19 mouse cellular contexts compared by ENCODE assay signal in the genomic region with DNA sequence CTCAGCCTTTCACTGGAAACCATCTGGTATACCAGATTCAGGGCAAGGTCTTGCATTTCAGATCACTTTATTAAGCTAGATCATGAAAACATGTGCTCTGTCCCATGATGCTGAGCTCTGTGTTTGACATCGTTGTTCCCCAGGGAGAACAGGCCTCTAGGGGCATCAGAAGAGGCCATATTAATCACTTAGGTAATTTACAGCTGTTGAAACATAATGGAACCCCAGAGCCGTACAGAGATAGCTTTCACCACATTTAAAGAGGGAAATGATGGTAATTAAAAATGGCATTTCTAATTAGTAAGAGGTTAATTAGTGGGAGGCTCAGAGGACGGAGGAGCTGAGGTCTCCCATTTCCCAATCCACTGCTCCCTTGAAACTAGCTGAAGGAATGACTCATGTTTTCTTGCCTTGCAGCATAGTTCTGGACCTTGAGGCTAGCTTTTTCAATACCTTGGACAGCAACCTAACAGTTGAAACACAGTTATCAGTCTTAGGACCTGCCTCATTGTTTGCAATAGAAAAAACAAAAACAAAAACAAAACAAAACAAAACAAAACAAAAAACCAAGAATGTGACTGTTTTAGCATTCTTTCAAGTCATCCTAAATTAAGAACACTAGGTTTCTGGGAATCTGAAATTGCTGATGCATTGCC.
DNase-seq lines count a peak whose midpoint lies in the region; ATAC-seq lines count a peak whose summit lies in the region.
"Had no signal": no experiment of that assay in that cellular context is flagged by ENCODE, and none has a peak within 500 bp of the region (broad histone marks: within the 10 kb centered on the region; RNA-seq: fewer than 3 reads in every experiment).

No protein-coding gene starts in this region.

- 47% methylated on average over 3 of the region's 3 CpGs for WGBS in forebrain, embryonic 11.5 days
- 10% methylated on average over 3 of the region's 3 CpGs for WGBS in forebrain, embryonic 16.5 days
- 60% methylated on average over 3 of the region's 3 CpGs for WGBS in midbrain, embryonic 14.5 days
- 51% methylated on average over 3 of the region's 3 CpGs for WGBS in midbrain, embryonic 15.5 days
- WGBS in embryonic facial prominence, embryonic 14.5 days, result 39% methylated on average over 3 of the region's 3 CpGs
- 64% methylated on average over 3 of the region's 3 CpGs for WGBS in heart, embryonic 12.5 days

- no peaks in the 10 kb centered on the region for H3K4me1 ChIP-seq in forebrain, embryonic 11.5 days (replicated peaks; ENCODE audit: control insufficient read depth, insufficient read depth, low read length)
- H3K4me1 ChIP-seq in forebrain, embryonic 16.5 days (replicated peaks; ENCODE audit: control insufficient read depth, insufficient read depth, low read length), result no peaks in the 10 kb centered on the region
- H3K4me1 ChIP-seq in midbrain, embryonic 14.5 days (ENCODE audit: control insufficient read depth, insufficient read depth, low read length), result no peaks in the 10 kb centered on the region
- H3K4me1 ChIP-seq in midbrain, embryonic 15.5 days, result no peaks in the 10 kb centered on the region
- H3K4me1 ChIP-seq in embryonic facial prominence, embryonic 14.5 days (ENCODE audit: control insufficient read depth, insufficient read depth, low read length), result no peaks in the 10 kb centered on the region
- H3K4me1 ChIP-seq in heart, embryonic 12.5 days (replicated peaks), result no peaks in the 10 kb centered on the region
- H3K4me1 ChIP-seq: hindbrain, embryonic 15.5 days; liver, embryonic 12.5 days; midbrain, embryonic 12.5 days; neural tube, embryonic 13.5 days had no signal

- H3K27me3 ChIP-seq in forebrain, embryonic 11.5 days (ENCODE audit: control insufficient read depth, insufficient read depth, low read length), result no peaks in the 10 kb centered on the region
- H3K27me3 ChIP-seq in forebrain, embryonic 16.5 days (replicated peaks; ENCODE audit: control insufficient read depth, insufficient read depth, low read length), result no peaks in the 10 kb centered on the region
- no peaks in the 10 kb centered on the region for H3K27me3 ChIP-seq in midbrain, embryonic 14.5 days (ENCODE audit: control insufficient read depth, insufficient read depth, low read length)
- H3K27me3 ChIP-seq in midbrain, embryonic 15.5 days (replicated peaks), result no peaks in the 10 kb centered on the region
- no peaks in the 10 kb centered on the region for H3K27me3 ChIP-seq in embryonic facial prominence, embryonic 14.5 days (replicated peaks; ENCODE audit: control insufficient read depth, insufficient read depth, low read length)
- H3K27me3 ChIP-seq in heart, embryonic 12.5 days (replicated peaks), result no peaks in the 10 kb centered on the region
- H3K27me3 ChIP-seq: hindbrain, embryonic 15.5 days; liver, embryonic 12.5 days; midbrain, embryonic 12.5 days; neural tube, embryonic 13.5 days had no signal

- H3K4me3 ChIP-seq in forebrain, embryonic 11.5 days (ENCODE audit: low read depth, low read length), result no peak overlapping the region
- H3K4me3 ChIP-seq in forebrain, embryonic 16.5 days (replicated peaks; ENCODE audit: low read length), result no peak overlapping the region
- no peak overlapping the region for H3K4me3 ChIP-seq in midbrain, embryonic 14.5 days (replicated peaks; ENCODE audit: low read depth, low read length)
- H3K4me3 ChIP-seq in midbrain, embryonic 15.5 days, result no peak overlapping the region
- no peak overlapping the region for H3K4me3 ChIP-seq in embryonic facial prominence, embryonic 14.5 days (ENCODE audit: low read depth, low read length)
- no peak overlapping the region for H3K4me3 ChIP-seq in heart, embryonic 12.5 days
- H3K4me3 ChIP-seq: hindbrain, embryonic 15.5 days; liver, embryonic 12.5 days; midbrain, embryonic 12.5 days; neural tube, embryonic 13.5 days had no signal

- no peaks in the 10 kb centered on the region for H3K36me3 ChIP-seq in forebrain, embryonic 11.5 days (ENCODE audit: control insufficient read depth, insufficient read depth, low read length)
- no peaks in the 10 kb centered on the region for H3K36me3 ChIP-seq in forebrain, embryonic 16.5 days (ENCODE audit: control insufficient read depth, insufficient read depth)
- no peaks in the 10 kb centered on the region for H3K36me3 ChIP-seq in midbrain, embryonic 14.5 days (ENCODE audit: control insufficient read depth, insufficient read depth, low read length)
- no peaks in the 10 kb centered on the region for H3K36me3 ChIP-seq in midbrain, embryonic 15.5 days (replicated peaks)
- no peaks in the 10 kb centered on the region for H3K36me3 ChIP-seq in embryonic facial prominence, embryonic 14.5 days (ENCODE audit: control insufficient read depth, insufficient read depth, low read length)
- H3K36me3 ChIP-seq in heart, embryonic 12.5 days, result no peaks in the 10 kb centered on the region
- H3K36me3 ChIP-seq: G1E; hindbrain, embryonic 15.5 days; liver, embryonic 12.5 days; midbrain, embryonic 12.5 days; neural tube, embryonic 13.5 days had no signal

- H3K9me3 ChIP-seq in forebrain, embryonic 11.5 days (ENCODE audit: control insufficient read depth, low read length), result no peaks in the 10 kb centered on the region
- H3K9me3 ChIP-seq in forebrain, embryonic 16.5 days (ENCODE audit: control insufficient read depth, low read length), result no peaks in the 10 kb centered on the region
- no peaks in the 10 kb centered on the region for H3K9me3 ChIP-seq in midbrain, embryonic 14.5 days (ENCODE audit: control insufficient read depth, low read length)
- H3K9me3 ChIP-seq in midbrain, embryonic 15.5 days, result no peaks in the 10 kb centered on the region
- H3K9me3 ChIP-seq in embryonic facial prominence, embryonic 14.5 days (ENCODE audit: control insufficient read depth, low read length), result no peaks in the 10 kb centered on the region
- no peaks in the 10 kb centered on the region for H3K9me3 ChIP-seq in heart, embryonic 12.5 days (replicated peaks)
- H3K9me3 ChIP-seq: G1E; hindbrain, embryonic 15.5 days; liver, embryonic 12.5 days; midbrain, embryonic 12.5 days; neural tube, embryonic 13.5 days had no signal

- no peak for DNase-seq in forebrain, embryonic 11.5 days (ENCODE audit: low spot score)
- DNase-seq in midbrain, embryonic 14.5 days, result peak; percentile 45
- peak; percentile 46 for DNase-seq in embryonic facial prominence, embryonic 14.5 days (ENCODE audit: low spot score)
- DNase-seq in frontal cortex, postnatal 25 days (ENCODE audit: low spot score in 2 of 2), result no peak
- no peak for DNase-seq in kidney, adult 8-10 months
- DNase-seq: B cell, adult 2 months; cerebellum, adult 2 months; kidney, adult 9 months; right cerebral cortex, adult 18-20 months; thymus, postnatal 36 days had no signal

- H3K4me2 ChIP-seq in forebrain, embryonic 11.5 days (ENCODE audit: low read depth, low read length, severe bottlenecking), result no peak overlapping the region
- no peak overlapping the region for H3K4me2 ChIP-seq in forebrain, embryonic 16.5 days (ENCODE audit: low read length)
- H3K4me2 ChIP-seq in midbrain, embryonic 14.5 days (ENCODE audit: low read length), result no peak overlapping the region
- no peak overlapping the region for H3K4me2 ChIP-seq in midbrain, embryonic 15.5 days
- H3K4me2 ChIP-seq in embryonic facial prominence, embryonic 14.5 days (ENCODE audit: low read depth, low read length), result no peak overlapping the region
- no peak overlapping the region for H3K4me2 ChIP-seq in heart, embryonic 12.5 days
- H3K4me2 ChIP-seq: hindbrain, embryonic 15.5 days; liver, embryonic 12.5 days; midbrain, embryonic 12.5 days; neural tube, embryonic 13.5 days had no signal

- H3K27ac ChIP-seq in forebrain, embryonic 11.5 days (ENCODE audit: low read depth, low read length), result no peak overlapping the region
- no peak overlapping the region for H3K27ac ChIP-seq in forebrain, embryonic 16.5 days (ENCODE audit: low read length)
- no peak overlapping the region for H3K27ac ChIP-seq in midbrain, embryonic 14.5 days (replicated peaks; ENCODE audit: low read depth, low read length)
- H3K27ac ChIP-seq in midbrain, embryonic 15.5 days, result no peak overlapping the region
- H3K27ac ChIP-seq in embryonic facial prominence, embryonic 14.5 days (replicated peaks; ENCODE audit: low read depth, low read length), result no peak overlapping the region
- H3K27ac ChIP-seq in heart, embryonic 12.5 days (ENCODE audit: poor library complexity, severe bottlenecking), result no peak overlapping the region
- H3K27ac ChIP-seq: hindbrain, embryonic 15.5 days; liver, embryonic 12.5 days; midbrain, embryonic 12.5 days; neural tube, embryonic 13.5 days; stomach, postnatal 0 days had no signal

- H3K9ac ChIP-seq in forebrain, embryonic 11.5 days (ENCODE audit: low read length), result no peak overlapping the region
- no peak overlapping the region for H3K9ac ChIP-seq in forebrain, embryonic 16.5 days (replicated peaks; ENCODE audit: low read depth, low read length)
- no peak overlapping the region for H3K9ac ChIP-seq in midbrain, embryonic 14.5 days (replicated peaks; ENCODE audit: low read length)
- H3K9ac ChIP-seq in midbrain, embryonic 15.5 days, result no peak overlapping the region
- H3K9ac ChIP-seq in embryonic facial prominence, embryonic 14.5 days (ENCODE audit: low read depth, low read length), result no peak overlapping the region
- H3K9ac ChIP-seq in heart, embryonic 12.5 days, result no peak overlapping the region
- H3K9ac ChIP-seq: hindbrain, embryonic 15.5 days; liver, embryonic 12.5 days; midbrain, embryonic 12.5 days; neural tube, embryonic 13.5 days had no signal

- peak; percentile 80 for ATAC-seq in forebrain, embryonic 11.5 days (replicated peaks; ENCODE audit: low FRiP score)
- ATAC-seq in forebrain, embryonic 16.5 days, result no peak
- no peak for ATAC-seq in midbrain, embryonic 14.5 days (ENCODE audit: low FRiP score, low TSS enrichment)
- ATAC-seq in midbrain, embryonic 15.5 days (replicated peaks), result no peak
- ATAC-seq in embryonic facial prominence, embryonic 14.5 days (ENCODE audit: low read depth), result peak; percentile 92
- no peak for ATAC-seq in heart, embryonic 12.5 days (ENCODE audit: insufficient number of reproducible peaks, low FRiP score)
- ATAC-seq: liver, embryonic 12.5 days had no signal

Comparison
In these comparisons a context has a peak if more than half of its experiments do, and no peak if none do; other contexts are left out.
1. ATAC-seq: peak in forebrain, embryonic 11.5 days (single experiment) and embryonic facial prominence, embryonic 14.5 days (single experiment); none in forebrain, embryonic 16.5 days (single experiment), midbrain, embryonic 14.5 days (single experiment), midbrain, embryonic 15.5 days (single experiment) and heart, embryonic 12.5 days (single experiment).
2. DNase-seq: peak in midbrain, embryonic 14.5 days (single experiment) and embryonic facial prominence, embryonic 14.5 days (single experiment); none in forebrain, embryonic 11.5 days (single experiment), frontal cortex, postnatal 25 days (0 of 2) and kidney, adult 8-10 months (0 of 2).